Mouse (Mus musculus): Measurements from ENCODE around the gene Zfp281.

Gene Zfp281

GRCm38 (mm10) chr1:136613300-136613751, 11.4 kb upstream of the Zfp281 start:
- no peak for DNase-seq (ENCODE audit: low spot score)

- DNase-seq (ENCODE audit: low spot score) = no peak
These were observed 9.8 kb upstream of the Zfp281 start for GRCm38 (mm10) chr1:136614748-136615440.

- no peak for DNase-seq (ENCODE audit: low spot score)
These were observed 7.4 kb upstream of the Zfp281 start for GRCm38 (mm10) chr1:136617163-136617788.

DNA sequence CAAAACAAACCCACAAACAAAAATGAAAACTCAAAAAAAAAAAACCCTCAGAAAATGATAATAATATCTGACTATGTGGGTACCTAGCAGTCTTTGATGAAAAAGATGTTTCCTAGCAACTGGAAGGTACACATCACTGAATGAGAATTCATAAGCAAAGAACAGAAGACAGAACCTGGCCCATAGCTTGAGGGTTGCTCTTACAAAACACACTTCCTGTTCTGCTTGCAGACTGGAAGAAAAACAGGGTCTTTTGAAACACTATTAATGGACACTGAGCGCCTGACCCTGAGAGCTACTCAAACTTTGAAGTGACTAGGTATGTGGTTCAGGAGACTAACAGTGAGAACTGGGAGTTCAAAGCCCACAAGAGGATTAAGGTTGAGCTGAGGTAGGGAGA, 6.1 kb upstream of the Zfp281 start:
- DNase-seq (ENCODE audit: low spot score) = no peak

DNA sequence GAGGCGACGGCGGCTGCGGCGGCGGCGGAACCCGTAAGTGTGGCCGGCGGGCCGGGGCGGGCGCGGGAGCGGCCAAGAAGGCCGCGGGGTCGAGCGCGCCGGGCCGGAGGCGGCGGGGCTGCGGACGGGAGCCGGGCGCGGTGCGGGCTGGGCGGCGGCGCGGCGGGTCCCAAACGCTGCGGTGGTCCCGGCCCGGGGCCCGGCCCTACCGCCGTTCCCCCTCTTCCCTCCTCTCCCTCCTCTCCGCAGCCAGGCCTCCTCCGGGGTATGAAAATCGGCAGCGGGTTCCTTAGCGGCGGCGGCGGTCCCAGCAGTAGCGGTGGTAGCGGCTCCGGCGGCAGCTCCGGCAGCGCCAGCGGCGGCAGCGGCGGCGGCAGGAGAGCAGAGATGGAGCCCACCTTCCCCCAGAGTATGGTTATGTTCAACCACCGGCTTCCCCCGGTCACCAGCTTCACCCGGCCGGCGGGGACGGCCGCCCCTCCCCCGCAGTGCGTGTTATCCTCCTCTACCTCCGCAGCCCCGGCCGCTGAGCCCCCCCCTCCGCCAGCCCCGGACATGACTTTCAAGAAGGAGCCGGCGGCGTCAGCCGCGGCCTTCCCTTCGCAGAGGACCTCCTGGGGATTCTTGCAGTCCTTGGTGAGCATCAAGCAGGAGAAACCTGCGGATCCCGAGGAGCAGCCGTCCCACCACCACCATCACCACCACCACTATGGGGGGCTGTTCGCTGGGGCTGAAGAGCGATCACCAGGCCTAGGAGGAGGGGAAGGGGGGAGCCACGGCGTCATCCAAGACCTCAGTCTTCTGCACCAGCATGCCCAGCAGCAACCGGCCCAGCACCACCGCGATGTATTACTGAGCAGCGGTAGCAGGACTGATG, 556 bp downstream of the Zfp281 start:
- peak; percentile 52 for DNase-seq (ENCODE audit: low spot score)

DNA sequence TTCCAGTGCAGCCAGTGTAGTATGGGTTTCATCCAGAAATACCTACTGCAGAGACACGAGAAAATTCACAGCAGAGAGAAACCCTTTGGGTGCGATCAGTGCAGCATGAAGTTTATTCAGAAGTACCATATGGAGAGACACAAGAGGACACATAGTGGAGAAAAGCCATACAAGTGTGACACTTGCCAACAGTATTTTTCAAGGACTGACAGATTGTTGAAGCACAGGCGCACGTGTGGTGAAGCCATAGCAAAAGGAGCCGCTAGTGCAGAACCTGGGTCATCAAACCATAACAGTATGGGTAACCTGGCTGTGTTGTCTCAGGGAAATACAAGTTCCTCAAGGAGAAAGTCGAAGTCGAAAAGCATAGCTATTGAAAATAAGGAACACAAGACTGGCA, 1.4 kb downstream of the Zfp281 start:
- DNase-seq (ENCODE audit: low spot score) = no peak

GRCm38 (mm10) chr1:136626756-136627155, 2.1 kb downstream of the Zfp281 start:
- no peak for DNase-seq (ENCODE audit: low spot score)

DNA sequence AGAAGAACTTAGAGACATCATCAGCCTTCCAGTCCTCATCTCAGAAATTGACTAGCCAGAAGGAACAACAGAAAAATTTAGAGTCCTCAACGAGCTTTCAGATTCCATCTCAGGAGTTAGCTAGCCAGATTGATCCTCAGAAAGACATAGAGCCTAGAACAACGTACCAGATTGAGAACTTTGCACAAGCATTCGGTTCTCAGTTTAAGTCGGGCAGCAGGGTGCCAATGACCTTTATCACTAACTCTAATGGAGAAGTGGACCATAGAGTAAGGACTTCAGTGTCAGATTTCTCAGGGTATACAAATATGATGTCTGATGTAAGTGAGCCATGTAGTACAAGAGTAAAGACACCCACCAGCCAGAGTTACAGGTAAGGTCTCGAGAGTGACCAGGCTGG, 2.9 kb downstream of the Zfp281 start:
- no peak for DNase-seq (ENCODE audit: low spot score)

DNA sequence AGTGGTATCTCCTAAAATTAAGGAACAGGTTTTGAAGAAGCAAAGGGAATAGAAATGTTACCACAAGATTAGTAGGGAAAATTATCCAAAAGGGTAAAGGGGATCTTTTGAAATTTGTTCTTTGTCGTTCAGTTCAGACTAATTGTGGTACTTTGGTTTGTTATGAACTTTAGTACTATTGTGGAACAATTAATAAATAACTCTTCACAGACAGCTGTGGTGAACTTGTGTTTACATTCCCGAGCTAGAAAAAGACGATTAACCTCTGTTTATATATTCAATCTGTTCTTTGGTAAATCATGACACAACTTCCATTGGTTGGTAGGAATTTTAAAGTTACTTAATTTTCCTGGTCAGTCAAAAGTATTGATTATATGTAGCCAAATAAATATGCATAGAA, 8.2 kb downstream of the Zfp281 start:
- DNase-seq (ENCODE audit: low spot score) = no peak

DNA sequence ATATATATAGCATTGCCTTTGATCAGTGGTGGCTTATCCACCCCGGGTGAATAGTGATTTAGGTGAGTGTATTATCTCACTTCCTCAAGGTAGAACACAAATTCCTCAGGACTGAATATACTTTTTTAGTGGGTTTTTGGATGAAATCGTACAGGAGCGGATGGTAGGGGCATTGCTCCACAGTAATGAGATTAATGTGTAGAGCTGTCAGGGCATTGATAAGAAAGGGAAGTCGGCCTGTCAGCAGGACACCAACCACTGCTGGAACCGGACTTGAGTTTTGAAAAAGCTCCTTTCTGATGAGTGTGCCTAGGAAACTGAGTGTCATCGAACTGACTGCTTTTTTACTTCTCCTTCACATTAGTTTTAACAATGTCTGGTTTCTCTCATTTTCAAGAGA, 10.9 kb downstream of the Zfp281 start:
- no peak for DNase-seq (ENCODE audit: low spot score)

GRCm38 (mm10) chr1:136636946-136637345, 12.2 kb downstream of the Zfp281 start:
- DNase-seq (ENCODE audit: low spot score) = no peak

DNA sequence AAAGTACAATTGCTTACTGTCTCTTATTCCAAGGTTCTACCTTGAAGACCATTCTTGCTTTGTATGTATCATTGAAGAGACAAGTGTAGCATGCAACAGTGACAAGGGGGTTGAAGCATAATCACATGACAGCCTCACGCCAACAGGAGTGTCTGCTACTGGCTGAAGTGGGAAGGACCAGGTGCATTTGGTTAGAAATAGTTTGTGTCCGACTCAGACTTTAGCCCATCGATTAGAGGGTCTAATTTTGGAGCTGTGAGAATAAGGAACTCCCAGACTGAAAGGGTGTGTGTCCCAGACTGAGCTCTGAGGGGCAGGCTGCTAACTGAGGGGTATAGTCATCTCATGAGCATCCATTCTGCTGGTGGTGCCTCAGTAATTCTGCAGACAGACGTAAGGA, 13.0 kb downstream of the Zfp281 start:
- DNase-seq (ENCODE audit: low spot score) = no peak

DNA sequence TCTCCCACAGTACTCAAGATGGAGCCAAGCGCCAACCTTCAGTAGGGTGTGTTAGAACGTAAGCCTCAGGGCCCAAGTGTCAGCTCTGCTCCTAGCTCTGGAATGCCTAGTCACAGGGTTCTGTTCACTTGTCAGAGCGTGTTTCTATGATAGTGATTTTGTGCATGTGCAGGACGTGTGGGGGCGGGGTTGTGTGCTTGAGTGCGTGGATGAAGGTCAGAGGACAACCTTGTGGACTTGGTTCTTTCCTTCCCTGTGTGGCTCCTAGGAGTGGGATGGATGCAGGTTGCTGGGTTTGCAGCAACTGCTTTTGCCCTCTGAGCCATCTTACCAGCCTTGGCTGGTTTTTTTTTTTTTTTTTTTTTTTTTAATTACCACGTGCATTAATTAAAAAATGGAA, 13.5 kb downstream of the Zfp281 start:
- DNase-seq (ENCODE audit: low spot score) = no peak

- DNase-seq (ENCODE audit: low spot score) = no peak
These were observed 14.0 kb downstream of the Zfp281 start for GRCm38 (mm10) chr1:136638699-136639098.

- no peak for DNase-seq (ENCODE audit: low spot score)
These were observed 14.5 kb downstream of the Zfp281 start for GRCm38 (mm10) chr1:136639221-136639620.

DNA sequence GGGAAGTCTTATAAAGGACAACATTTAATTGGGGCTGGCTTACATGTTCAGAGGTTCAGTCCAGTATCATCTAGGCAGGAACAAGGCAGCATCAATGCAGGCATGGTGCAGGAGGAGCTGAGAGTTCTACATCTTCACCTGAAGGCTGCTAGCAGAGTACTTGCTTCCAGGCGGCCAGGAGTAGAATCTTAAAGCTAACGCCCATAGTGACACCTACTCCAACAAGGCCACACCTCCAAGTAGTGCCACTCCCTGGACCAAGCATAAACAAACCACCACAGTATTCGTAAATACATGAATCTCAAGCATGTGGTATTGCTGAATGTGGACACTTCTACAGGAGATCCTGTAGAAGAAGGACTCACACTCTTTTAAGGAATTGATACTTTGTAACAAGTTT, 18.0 kb downstream of the Zfp281 start:
- DNase-seq (ENCODE audit: low spot score) = no peak

GRCm38 (mm10) chr1:136644486-136644885, 19.8 kb downstream of the Zfp281 start:
- no peak for DNase-seq (ENCODE audit: low spot score)

- DNase-seq (ENCODE audit: low spot score) = no peak
These were observed 21.3 kb downstream of the Zfp281 start for GRCm38 (mm10) chr1:136645849-136646625.

DNA sequence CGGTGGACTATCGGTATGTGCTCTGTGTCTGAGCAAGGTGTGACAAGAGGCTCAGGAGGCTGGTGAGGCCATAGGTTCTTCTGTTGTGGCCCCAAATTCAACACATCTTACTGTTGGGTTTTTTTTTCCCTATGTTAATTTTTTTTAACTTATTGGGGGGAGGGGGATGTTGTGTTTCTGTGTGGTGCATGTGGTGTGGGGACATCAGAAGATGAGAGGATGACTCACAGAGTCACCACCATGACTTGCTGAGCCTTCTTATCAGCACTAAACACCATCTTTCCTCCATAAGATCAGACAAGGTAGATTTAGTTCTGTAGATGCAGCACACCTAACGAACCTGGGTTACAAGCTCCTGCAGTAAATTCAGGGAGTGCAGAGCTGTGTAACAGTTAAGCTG, 27.4 kb downstream of the Zfp281 start:
- no peak for DNase-seq (ENCODE audit: low spot score)

DNA sequence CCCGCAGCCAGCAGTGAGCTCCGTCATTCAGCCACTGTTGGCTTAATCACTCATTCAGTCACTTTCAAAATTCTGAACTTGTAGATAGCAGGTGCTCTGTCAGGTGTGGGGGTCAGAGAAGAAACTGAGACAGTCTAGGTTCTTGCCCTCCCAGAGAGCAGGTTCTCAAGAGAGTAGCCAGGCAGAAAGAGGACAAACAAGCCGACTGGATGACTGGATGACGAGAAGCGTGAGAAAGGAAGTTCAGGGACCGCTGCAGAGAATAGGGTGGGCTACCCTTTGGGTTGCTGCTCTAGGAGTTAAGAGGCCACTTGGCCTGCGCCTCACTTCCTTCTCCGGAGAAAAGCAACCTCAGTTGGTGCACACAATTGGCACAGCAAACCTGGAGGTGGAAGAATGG, 28.8 kb downstream of the Zfp281 start:
- DNase-seq (ENCODE audit: low spot score) = no peak

DNA sequence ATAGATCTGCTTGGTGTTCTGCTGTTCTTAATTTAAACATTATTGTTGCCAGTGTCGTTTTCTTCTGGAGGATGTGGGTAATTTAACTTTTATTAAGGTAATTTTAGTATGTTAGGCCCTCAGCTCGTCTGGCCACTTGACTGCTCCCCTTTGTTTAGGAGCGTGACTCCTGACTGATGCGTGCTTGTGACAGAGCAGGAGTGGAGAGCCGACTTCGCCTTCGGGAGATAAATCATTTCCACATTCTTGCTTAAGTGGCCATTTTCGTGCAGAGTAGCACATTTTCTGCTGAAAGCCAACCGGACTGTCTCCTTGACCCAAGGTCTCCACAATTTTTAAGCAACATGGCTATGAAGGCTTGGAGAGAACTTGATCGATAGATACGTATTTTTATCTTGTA, 29.7 kb downstream of the Zfp281 start:
- DNase-seq (ENCODE audit: low spot score) = no peak

GRCm38 (mm10) chr1:136656619-136657018, 31.9 kb downstream of the Zfp281 start:
- no peak for DNase-seq (ENCODE audit: low spot score)
